Mouse (Mus musculus) brain, embryonic 14.5 days (tissue): ENCODE results near the gene Aurkb. TPM values are rescaled to one million over a fixed set of nuclear protein-coding genes. Genes with fewer than 3 reads are reported as not detected.
A peak's percentile ranks its signal among the peaks of the same experiment; 100 is the strongest.
"Not testable (repeated sequence)": the region's sequence is repeated elsewhere in the genome, so short reads cannot be mapped to it uniquely, and the experiment has no call there.

ENCODE experiments used
- DNase-seq: peaks from one replicate; pipeline ENCODE4 v3.0.0-alpha.2; 2011; ENCODE audit warnings: low read depth
- CTCF ChIP-seq: fragments of 200-500 bp; IDR thresholded peaks from 2 replicates; pipeline ENCODE4 v1.5.1; 2012; ENCODE audit warnings: inconsistent platforms, mild to moderate bottlenecking, moderate library complexity, borderline replicate concordance; ENCODE audit not compliant: insufficient read depth, insufficient read length; ENCODE audit errors: extremely low read depth
- POLR2A ChIP-seq: fragments of 200-500 bp; IDR thresholded peaks from 2 replicates; pipeline ENCODE4 v1.6.1; 2012; ENCODE audit warnings: mild to moderate bottlenecking, inconsistent platforms, borderline replicate concordance; ENCODE audit not compliant: poor library complexity, insufficient read depth, insufficient read length, severe bottlenecking; ENCODE audit errors: extremely low read depth
- polyA plus RNA-seq: library from polyadenylated mRNA; depleted of rRNA; stranded (reverse); fragments of >200 nt; gene quantifications from 2 replicates; pipeline ENCODE4 v1.2.3, GENCODE M21; 2012; rRNA removed

Aurkb gene
- polyA plus RNA-seq, result 38.3 and 74.9 TPM in 2 replicates

GRCm38 (mm10) chr11:69045531-69046394 is at the start of gene Aurkb:
Gene Aurkb (plus strand): TSS chr11:69045647.
- peak; percentile 96 for DNase-seq
- TF ChIP-seq POLR2A (peak; percentile 31; the same call in 1 of the 2 replicates), CTCF (no peak)

DNA sequence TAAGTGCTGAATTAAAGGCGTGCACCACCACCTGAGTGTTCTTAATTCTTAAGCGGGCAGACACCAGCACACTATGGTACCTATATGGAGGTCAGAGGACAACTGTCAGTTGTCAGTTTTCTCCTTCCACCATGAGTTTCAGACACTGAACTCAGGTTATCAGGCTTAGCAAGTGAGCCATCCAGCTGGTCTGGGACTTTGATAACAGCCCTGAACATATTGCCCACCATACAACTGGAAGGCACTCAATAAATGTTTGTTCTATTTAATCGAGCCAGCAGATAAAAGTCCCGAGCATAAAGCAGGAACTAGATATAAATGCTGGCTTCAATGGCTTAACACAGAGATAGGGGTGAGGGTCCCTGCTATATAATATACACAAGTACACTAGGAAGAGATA is 48.4 kb upstream of the Aurkb start:
- no peak for TF ChIP-seq CTCF
- no peak for TF ChIP-seq POLR2A
- DNase-seq, result no peak

GRCm38 (mm10) chr11:69002782-69003181 is 42.7 kb upstream of the Aurkb start:
- DNase-seq, result not testable (repeated sequence)

GRCm38 (mm10) chr11:69003592-69003991 is 41.9 kb upstream of the Aurkb start:
- DNase-seq, result no peak
- TF ChIP-seq CTCF, result peak; percentile 27; the same call in 1 of the 2 replicates
- TF ChIP-seq POLR2A, result no peak

- TF ChIP-seq CTCF (no peak), POLR2A (no peak)
- no peak for DNase-seq
These were observed 40.3 kb upstream of the Aurkb start for GRCm38 (mm10) chr11:69005193-69005592.

DNA sequence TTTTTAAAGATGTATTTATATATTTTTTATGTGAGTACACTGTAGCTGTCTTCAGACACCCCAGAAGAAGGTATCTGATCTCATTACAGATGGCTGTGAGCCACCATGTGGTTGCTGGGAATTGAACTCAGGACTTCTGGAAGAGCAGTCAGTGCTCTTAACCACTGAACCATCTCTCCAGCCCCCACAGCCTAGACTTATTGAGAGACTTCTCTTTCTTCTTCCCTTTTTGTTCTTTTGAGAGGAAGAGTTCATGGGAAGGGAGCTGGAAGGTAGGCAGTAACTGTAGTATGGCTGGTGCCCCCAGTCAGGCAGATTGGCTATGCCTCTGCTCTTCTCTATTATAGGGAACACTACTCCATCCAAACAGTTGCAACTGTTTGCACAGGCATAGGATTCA is 38.9 kb upstream of the Aurkb start:
- not testable (repeated sequence) for DNase-seq

DNA sequence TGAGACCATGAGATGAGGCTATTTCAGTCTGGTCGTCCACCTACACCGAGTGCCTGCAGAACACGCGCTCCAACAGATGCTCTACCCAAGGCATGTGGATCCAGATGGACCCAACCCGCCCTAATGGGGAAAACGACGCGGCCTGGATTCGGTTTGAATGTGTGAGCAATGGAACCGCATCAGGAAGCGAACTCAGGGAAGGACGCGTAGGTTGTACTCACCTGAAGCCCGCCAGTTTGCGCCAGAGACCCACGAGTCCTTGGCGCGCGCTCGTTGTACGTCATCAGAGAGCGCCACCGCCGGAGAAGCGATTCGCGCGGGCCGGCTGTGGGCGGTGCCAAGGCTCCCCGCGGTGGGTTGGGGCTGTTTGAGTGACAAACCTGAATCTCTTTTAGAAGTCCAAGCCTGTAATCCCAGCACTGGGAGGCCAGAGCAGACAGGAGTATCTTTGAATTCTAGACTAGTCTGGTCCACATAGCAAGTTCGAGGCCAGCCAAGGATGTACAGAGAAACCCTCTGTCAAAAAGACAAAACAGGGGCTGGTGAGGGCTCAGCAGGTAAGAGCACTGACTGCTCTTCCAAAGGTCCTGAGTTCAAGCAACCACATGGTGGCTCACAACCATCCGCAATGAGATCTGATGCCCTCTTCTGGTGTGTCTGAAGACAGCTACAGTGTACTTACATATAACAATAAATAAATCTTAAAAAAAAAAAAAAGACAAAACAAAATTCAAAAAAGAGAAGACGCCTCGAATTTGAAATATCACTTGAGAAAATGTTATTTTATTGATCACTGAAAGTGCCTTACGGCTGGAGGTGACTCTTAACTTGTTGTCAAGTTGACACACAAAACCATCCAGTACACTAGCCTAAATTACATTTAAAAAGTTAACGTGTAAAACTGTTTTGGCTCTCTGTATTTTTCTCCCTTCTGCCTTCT is 37.0 kb upstream of the Aurkb start, which contains the start of gene Pfas:
Gene Pfas (minus strand): TSS at position 279 of the 940 bp plus-strand sequence.
- DNase-seq, result peak; percentile 97
- peak; percentile 44; the same call in 1 of the 2 replicates for TF ChIP-seq POLR2A
- no peak for TF ChIP-seq CTCF

DNA sequence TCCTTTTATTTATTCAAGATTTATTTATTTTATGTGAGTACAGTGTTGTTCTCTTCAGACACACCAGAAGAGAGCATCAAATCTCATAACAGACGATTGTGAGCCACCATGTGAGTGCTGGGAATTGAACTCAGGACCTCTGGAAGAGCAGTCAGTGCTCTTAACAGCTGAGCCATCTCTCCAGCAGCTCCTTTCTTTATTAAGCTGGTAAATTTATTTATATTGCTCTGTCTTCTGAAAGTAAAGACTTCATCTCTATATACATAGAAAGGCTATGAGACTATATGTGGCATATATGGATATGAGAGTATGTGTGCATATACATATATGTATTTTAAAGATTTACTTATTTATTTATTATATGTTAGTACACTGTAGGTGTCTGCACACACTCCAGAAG is 35.9 kb upstream of the Aurkb start:
- TF ChIP-seq CTCF, result no peak
- TF ChIP-seq POLR2A, result no peak
- DNase-seq, result no peak

DNA sequence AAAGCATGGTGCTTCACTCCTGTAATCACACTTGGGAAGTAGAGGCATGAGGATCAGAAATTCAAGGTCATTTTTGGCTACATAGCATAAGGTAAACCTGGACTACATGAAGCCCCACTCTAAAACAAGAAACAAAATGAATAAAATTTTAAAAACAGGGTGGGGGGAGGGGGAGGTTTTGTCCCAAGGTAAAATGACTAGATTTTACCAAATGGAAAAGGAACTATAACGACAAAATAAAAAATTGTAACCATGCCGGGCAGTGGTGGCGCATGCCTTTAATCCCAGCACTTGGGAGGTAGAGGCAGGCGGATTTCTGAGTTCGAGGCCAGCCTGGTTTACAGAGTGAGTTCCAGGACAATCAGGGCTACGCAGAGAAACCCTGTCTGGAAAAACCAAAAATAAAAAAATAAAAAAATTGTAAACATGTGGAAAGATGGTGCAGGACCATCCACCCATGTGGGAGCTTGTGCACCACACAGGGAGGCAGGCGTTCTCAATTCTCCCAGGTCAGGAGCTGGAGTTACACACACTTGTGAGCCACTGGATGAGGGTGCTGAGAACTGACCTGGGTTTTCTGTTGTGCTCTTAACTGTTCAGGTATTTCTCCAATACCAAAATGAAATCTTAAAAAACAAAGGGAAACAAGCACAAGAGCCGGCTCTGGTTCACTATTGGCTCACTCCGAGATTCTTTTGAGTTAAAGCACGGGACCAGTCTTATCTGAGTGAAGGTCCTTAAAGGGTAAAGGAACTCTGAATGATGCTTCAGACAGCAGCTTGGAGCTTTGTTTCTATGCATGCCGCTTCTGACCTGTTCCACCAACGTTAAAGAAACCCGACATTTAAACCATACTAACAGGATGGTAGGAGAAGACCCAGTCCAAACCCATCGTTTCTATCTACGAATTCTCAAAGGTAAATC is 34.8 kb upstream of the Aurkb start:
- no peak for TF ChIP-seq CTCF
- no peak for TF ChIP-seq POLR2A
- DNase-seq, result no peak

GRCm38 (mm10) chr11:69011445-69011844 is 34.0 kb upstream of the Aurkb start:
- not testable (repeated sequence) for DNase-seq

DNA sequence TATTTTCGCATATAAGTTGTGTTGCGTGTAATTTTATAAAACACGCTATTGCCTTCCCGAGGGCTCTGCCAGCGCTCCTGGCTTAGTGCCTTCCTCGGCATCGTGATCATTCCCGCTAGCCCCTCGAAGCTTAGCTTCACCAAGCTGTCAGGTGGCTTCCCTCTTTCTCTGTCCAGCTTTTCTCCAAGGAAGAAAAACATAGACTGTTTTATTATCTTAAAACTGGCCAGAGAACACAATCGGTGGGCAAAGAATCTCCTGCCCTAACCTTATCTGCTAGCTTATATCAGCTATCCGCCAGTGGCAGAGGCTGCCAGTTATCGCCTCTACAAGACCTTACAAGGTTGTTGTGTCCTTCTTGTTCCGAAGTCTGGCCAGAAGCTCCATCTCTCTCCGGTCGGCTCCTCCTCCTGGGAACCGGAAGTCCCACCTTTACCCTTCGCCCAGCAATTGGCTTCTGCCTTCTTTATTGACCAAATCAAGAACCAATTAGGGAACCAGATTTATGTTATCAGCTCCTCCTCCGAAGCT is 33.3 kb upstream of the Aurkb start:
- TF ChIP-seq CTCF, result no peak
- TF ChIP-seq POLR2A, result peak; percentile 66; the same call in 1 of the 2 replicates
- DNase-seq, result peak; percentile 98
